Mouse (Mus musculus) B cell, adult 67 days (primary cell): ENCODE results near the gene Ccl27a. TPM values are rescaled to one million over a fixed set of nuclear protein-coding genes. Genes with fewer than 3 reads are reported as not detected.

Experiments
- total RNA-seq, 2 experiments: library from RNA; stranded (reverse); gene quantifications; 4 replicates each; pipeline ENCODE4 v1.2.4; 2023

Gene Ccl27a
- 10 to 100 TPM; 12.8 to 13.9 TPM for total RNA-seq

GRCm38 (mm10) chr4:41774002-41774401, at the start of gene Ccl27a:
Gene Ccl27a, minus strand, starts transcription at chr4:41774247.

GRCm38 (mm10) chr4:41755338-41756305, 18.4 kb downstream of the Ccl27a start, which contains the start of gene Sigmar1:
Gene Sigmar1, minus strand, starts transcription at chr4:41756157.

GRCm38 (mm10) chr4:41754797-41755337, 19.2 kb downstream of the Ccl27a start, which contains the start of gene Galt:
Gene Galt, plus strand, starts transcription at chr4:41755228.

GRCm38 (mm10) chr4:41731052-41731765, 42.8 kb downstream of the Ccl27a start, which contains the start of gene Arid3c:
Gene Arid3c, minus strand, starts transcription at chr4:41731142.

GRCm38 (mm10) chr4:41722918-41723351, 51.1 kb downstream of the Ccl27a start, which contains the start of gene Dctn3:
Gene Dctn3, minus strand, starts transcription at chr4:41723170.

Other genes starting within 250 kb of the Ccl27a start
- 10 to 100 TPM; 12.2 to 12.6 TPM for gene Fam219a, start 204.7 kb downstream of the Ccl27a start, total RNA-seq
- gene Dnaic1, start 204.5 kb downstream of the Ccl27a start, total RNA-seq = not detected
- gene Enho, start 133.9 kb downstream of the Ccl27a start, total RNA-seq = not detected
- not detected for gene Cntfr, start 77.2 kb downstream of the Ccl27a start, total RNA-seq
- gene Il11ra1, start 74.3 kb downstream of the Ccl27a start, total RNA-seq = 10 to 100 TPM; 12.5 to 32.1 TPM
- 10 to 100 TPM; 29.2 to 38.9 TPM for gene Rpp25l, start 60.7 kb downstream of the Ccl27a start, total RNA-seq
- gene Dctn3, start 51.1 kb downstream of the Ccl27a start, total RNA-seq = 10 to 100 TPM; 43.5 to 53.2 TPM
- not detected for gene Arid3c, start 43.1 kb downstream of the Ccl27a start, total RNA-seq
- gene Galt, start 19.0 kb downstream of the Ccl27a start, total RNA-seq = 10 to 100 TPM; 60.1 to 63.1 TPM
- gene Sigmar1, start 18.1 kb downstream of the Ccl27a start, total RNA-seq = 10 to 100 TPM; 19.9 to 23.4 TPM
- not detected for gene Gm21541, start 129.4 kb upstream of the Ccl27a start, total RNA-seq
- gene Gm20878, start 167.3 kb upstream of the Ccl27a start, total RNA-seq = 1 to 10 TPM; 1.8 to 4.2 TPM
- not detected for gene Fam205a4, start 191.8 kb upstream of the Ccl27a start, total RNA-seq